Mouse (Mus musculus): ENCODE measurements at regions not wholly inside any gene's neighbourhood (a gene's known extent, or its start where the extent isn't known, plus 50 kb on each side); places are given as distances from the start of the nearest gene placed in this dataset.

DNA sequence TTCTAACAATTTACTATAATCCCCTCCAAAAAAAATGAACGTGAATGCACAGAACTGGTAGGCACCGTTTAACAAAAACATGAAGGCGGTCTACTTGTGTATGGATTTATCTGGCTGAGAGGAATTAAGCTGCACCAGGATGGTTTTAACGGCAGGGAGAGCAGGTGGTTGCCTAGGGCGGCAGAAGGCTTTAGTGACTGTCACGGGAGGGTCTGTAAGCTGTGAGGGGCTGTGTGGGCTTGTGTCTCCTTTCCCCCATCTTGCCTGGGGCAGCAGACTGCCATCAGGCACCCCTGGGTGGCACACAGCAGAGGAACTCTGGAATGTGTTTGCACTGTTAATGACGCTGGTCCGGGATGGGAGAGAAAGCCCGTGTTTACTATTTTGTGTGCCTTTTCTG lies 308.6 kb downstream of the Irs2 start:
- Histone ChIP-seq H3K79me2 (ENCODE audit: control insufficient read depth, insufficient read depth, low read length, poor library complexity) (no peaks in the 10 kb centered on the region), H3K9ac (ENCODE audit: control insufficient read depth, low read depth, low read length, poor library complexity, severe bottlenecking) (no peak overlapping the region), H3K4me1 (ENCODE audit: control insufficient read depth in 1 of 2, insufficient read depth in 2 of 2, low read length in 2 of 2) (no peaks in the 10 kb centered on the region), H3K27ac (ENCODE audit: control insufficient read depth, low read depth, low read length) (no peak overlapping the region), H3K4me3 (ENCODE audit: control insufficient read depth in 1 of 2, insufficient read depth in 1 of 2, low read depth in 2 of 2, low read length in 2 of 2) (no peak overlapping the region), H3K9me3 (replicated peaks; ENCODE audit: insufficient read depth, low read length) (no peaks in the 10 kb centered on the region), H3K27me3 (ENCODE audit: control insufficient read depth in 1 of 2, insufficient read depth in 2 of 2, low read length in 2 of 2) (no peaks in the 10 kb centered on the region), H3K36me3 (ENCODE audit: control insufficient read depth in 1 of 2, insufficient read depth in 2 of 2, low read length in 2 of 2) (no peaks in the 10 kb centered on the region)
- DNase-seq (ENCODE audit: low read depth, low spot score): no peak
- TF ChIP-seq GABPA (IDR thresholded peaks at IDR 0.05; ENCODE audit: low read depth, low read length) (no peak), SMC3 (IDR thresholded peaks at IDR 0.05; ENCODE audit: low read depth, low read length) (no peak), UBTF (IDR thresholded peaks at IDR 0.05; ENCODE audit: borderline replicate concordance, insufficient read depth, low read depth, low read length) (no peak), SIN3A (IDR thresholded peaks at IDR 0.05; ENCODE audit: low read length) (no peak), RAD21 (IDR thresholded peaks at IDR 0.05; ENCODE audit: low read depth, low read length) (no peak), KAT2A (conservative IDR thresholded peaks at IDR 0.05; ENCODE audit: low read depth, low read length) (no peak), ELF1 (IDR thresholded peaks at IDR 0.05; ENCODE audit: low read depth, low read length) (no peak), TCF12 (IDR thresholded peaks at IDR 0.05; ENCODE audit: low read depth, low read length) (no peak), POLR2AphosphoS2 (IDR thresholded peaks at IDR 0.05; ENCODE audit: low read length) (no peak), ZKSCAN1 (IDR thresholded peaks at IDR 0.05; ENCODE audit: low read depth, low read length) (no peak), MYB (IDR thresholded peaks at IDR 0.05; ENCODE audit: low read depth, low read length) (no peak), USF2 (IDR thresholded peaks at IDR 0.05; ENCODE audit: borderline replicate concordance in 1 of 2, insufficient read depth in 1 of 2, low read depth in 1 of 2, low read length in 2 of 2) (no peak), BHLHE40 (IDR thresholded peaks at IDR 0.05; ENCODE audit: borderline replicate concordance, low read depth, low read length) (no peak)

DNA sequence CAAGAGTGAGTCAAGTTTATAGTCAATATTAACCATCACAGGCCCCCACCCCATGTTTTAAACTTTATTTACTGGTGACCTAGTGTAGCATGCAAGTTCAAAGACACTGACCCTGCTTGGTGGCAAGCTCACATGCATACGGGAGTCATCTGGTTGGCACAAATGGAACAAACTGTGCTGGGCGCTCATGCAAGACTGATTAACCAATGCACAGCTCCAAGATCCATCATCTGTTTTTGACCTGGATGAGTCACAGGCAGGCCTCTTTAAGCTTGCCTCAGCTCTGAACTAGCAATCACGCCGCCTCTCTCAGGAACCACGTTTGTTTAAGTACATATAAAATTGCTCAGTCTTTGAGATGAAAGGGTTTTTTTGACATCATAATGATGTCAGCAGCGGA lies 313.1 kb downstream of the Irs2 start:
- no peaks in the 10 kb centered on the region for H3K36me3 ChIP-seq (ENCODE audit: control insufficient read depth in 1 of 2, insufficient read depth in 2 of 2, low read length in 2 of 2)
- no peaks in the 10 kb centered on the region for H3K79me2 ChIP-seq (ENCODE audit: control insufficient read depth, insufficient read depth, low read length, poor library complexity)
- no peaks in the 10 kb centered on the region for H3K9me3 ChIP-seq (replicated peaks; ENCODE audit: insufficient read depth, low read length)
- TF ChIP-seq RCOR1 (IDR thresholded peaks at IDR 0.05; ENCODE audit: low read depth, low read length) (no peak), SMC3 (IDR thresholded peaks at IDR 0.05; ENCODE audit: low read depth, low read length) (no peak), EP300 (IDR thresholded peaks at IDR 0.05; ENCODE audit: low read depth in 1 of 2, low read length in 2 of 2) (no peak), USF2 (IDR thresholded peaks at IDR 0.05; ENCODE audit: borderline replicate concordance in 1 of 2, insufficient read depth in 1 of 2, low read depth in 1 of 2, low read length in 2 of 2) (no peak), TCF12 (IDR thresholded peaks at IDR 0.05; ENCODE audit: low read depth, low read length) (no peak), MXI1 (IDR thresholded peaks at IDR 0.05; ENCODE audit: low read depth, low read length) (no peak), ZMIZ1 (IDR thresholded peaks at IDR 0.05; ENCODE audit: low read depth, low read length) (no peak), POLR2A (IDR thresholded peaks at IDR 0.05; ENCODE audit: control insufficient read depth in 1 of 2, insufficient read depth in 1 of 2, low read depth in 1 of 2, low read length in 2 of 2, poor library complexity in 1 of 2) (no peak), TAL1 (IDR thresholded peaks at IDR 0.05; ENCODE audit: low read length) (no peak), ZNF384 (IDR thresholded peaks at IDR 0.05; ENCODE audit: low read depth, low read length) (no peak), JUND (IDR thresholded peaks at IDR 0.05; ENCODE audit: low read depth, low read length) (no peak), ETS1 (IDR thresholded peaks at IDR 0.05; ENCODE audit: low read depth, low read length) (no peak), TBP (IDR thresholded peaks at IDR 0.05; ENCODE audit: low read depth, low read length) (no peak), USF1 (IDR thresholded peaks at IDR 0.05; ENCODE audit: low read depth, low read length) (no peak), MAFK (IDR thresholded peaks at IDR 0.05; ENCODE audit: borderline replicate concordance, low read depth, low read length) (no peak), MYB (IDR thresholded peaks at IDR 0.05; ENCODE audit: low read depth, low read length) (no peak), CTCF (IDR thresholded peaks at IDR 0.05 in 2 of 3, conservative IDR thresholded peaks at IDR 0.05 in 1 of 3; ENCODE audit: control insufficient read depth in 1 of 3, insufficient read depth in 1 of 3, low read depth in 2 of 3, low read length in 3 of 3, poor library complexity in 1 of 3, severe bottlenecking in 1 of 3) (no peak), MAX (IDR thresholded peaks at IDR 0.05; ENCODE audit: low read length) (no peak), CHD1 (IDR thresholded peaks at IDR 0.05; ENCODE audit: low read depth, low read length) (no peak), MEF2A (IDR thresholded peaks at IDR 0.05; ENCODE audit: extremely low read depth, insufficient replicate concordance, low read depth, low read length, poor library complexity, severe bottlenecking) (no peak)
- no peaks in the 10 kb centered on the region for H3K4me1 ChIP-seq (ENCODE audit: control insufficient read depth in 1 of 2, insufficient read depth in 2 of 2, low read length in 2 of 2)
- H3K27me3 ChIP-seq (ENCODE audit: control insufficient read depth in 1 of 2, insufficient read depth in 2 of 2, low read length in 2 of 2): no peaks in the 10 kb centered on the region
- H3K27ac ChIP-seq (ENCODE audit: control insufficient read depth, low read depth, low read length): no peak overlapping the region
- no peak overlapping the region for H3K4me3 ChIP-seq (ENCODE audit: control insufficient read depth in 1 of 2, insufficient read depth in 1 of 2, low read depth in 2 of 2, low read length in 2 of 2)
- H3K9ac ChIP-seq (ENCODE audit: control insufficient read depth, low read depth, low read length, poor library complexity, severe bottlenecking): no peak overlapping the region
- DNase-seq (ENCODE audit: low read depth, low spot score): no peak
